Mouse (Mus musculus) fat pad, adult 2 months (tissue): ENCODE results near the gene Gm20837.
"Not testable (repeated sequence)": the region's sequence is repeated elsewhere in the genome, so short reads cannot be mapped to it uniquely, and the experiment has no call there.

ENCODE experiments used
- DNase-seq: peaks from one replicate; pipeline ENCODE4 v3.0.0-alpha.2; 2011; ENCODE audit warnings: low read depth, low spot score; ENCODE audit errors: extremely low read depth

Gm20837 gene

GRCm38 (mm10) chrY:90400948-90401347 lies at the start of gene Gm20837:
Gene Gm20837 (plus strand): TSS chrY:90401248.
- DNase-seq, result not testable (repeated sequence)
